Mouse (Mus musculus) activated CD4-positive, CD25-positive, alpha-beta regulatory T cell, adult 4 months (primary cell): ENCODE measurements around the gene Bglap. TPM values are rescaled to one million over a fixed set of nuclear protein-coding genes. Genes with fewer than 3 reads are reported as not detected.

Source experiments
- ATAC-seq: one replicate; pipeline ENCODE4 v1.8.0; 2017
- polyA plus RNA-seq, 2 experiments: library from polyadenylated mRNA; unstranded; fragments of 100-300 nt; shearing (Covaris generic); gene quantifications; one replicate each; pipeline ENCODE4 v1.2.1; 2017

Bglap gene
- polyA plus RNA-seq, 2 experiments from 2014 or later: not detected

DNA sequence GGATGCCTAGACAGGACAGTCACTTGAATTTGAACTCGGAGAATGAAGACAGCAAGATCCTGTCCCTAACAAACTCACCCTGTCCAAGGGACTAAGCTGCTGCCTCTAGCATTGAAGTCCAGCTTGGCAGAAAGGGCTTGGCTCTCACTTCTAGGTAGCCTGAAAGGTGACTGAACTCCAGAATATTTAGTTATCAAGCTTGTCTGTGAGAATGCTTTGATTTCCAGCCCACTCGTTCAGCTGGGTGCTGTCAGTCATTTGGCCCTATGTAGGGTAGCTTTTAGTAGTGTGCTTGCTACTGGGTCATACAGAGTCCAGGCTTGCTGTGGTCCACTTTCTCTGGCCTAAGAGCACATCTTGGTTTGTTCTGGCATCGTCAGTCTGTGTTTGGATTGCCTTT is 45.3 kb downstream of the Bglap start:
- ATAC-seq: no peak

GRCm38 (mm10) chr3:88338316-88338715 is 45.9 kb downstream of the Bglap start:
- no peak for ATAC-seq

GRCm38 (mm10) chr3:88337367-88338020 is 46.8 kb downstream of the Bglap start:
- ATAC-seq: peak; percentile 22

GRCm38 (mm10) chr3:88336058-88337013 is 47.9 kb downstream of the Bglap start, which contains the start of the genes Tmem79 and Smg5:
TSS of gene Tmem79 (minus strand) at chr3:88336148.
TSS of gene Smg5 (plus strand) at chr3:88336260.
- peak; percentile 94 for ATAC-seq

DNA sequence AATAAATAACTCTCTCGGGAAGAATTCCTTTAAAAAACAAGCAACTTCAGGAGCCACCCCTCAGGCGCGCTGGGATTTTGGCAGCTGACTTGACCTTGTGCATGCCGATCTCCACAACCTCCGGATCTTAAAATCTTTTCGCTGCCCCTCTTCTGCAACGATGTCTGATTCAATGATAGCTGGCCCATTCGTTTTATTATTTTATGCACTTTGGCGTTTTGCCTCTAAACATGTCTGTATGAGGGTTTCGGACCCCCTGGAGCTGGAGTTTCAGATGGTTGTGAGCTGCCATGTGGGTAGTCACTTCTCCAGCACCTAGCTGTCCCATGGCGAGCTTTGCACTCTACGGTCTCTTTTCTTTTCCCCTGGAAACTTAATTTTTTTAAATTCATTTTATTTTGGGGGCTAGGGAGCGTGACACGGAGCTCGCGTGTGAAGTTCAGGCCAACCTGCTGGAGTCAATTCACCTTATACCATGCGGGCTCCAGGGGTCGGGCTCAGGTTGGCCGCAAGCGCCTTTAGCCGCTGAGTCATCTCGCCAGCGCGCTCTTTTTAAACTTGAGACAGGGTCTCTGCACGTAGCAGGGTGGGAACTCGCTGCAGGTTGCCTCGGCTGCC is 48.7 kb downstream of the Bglap start:
- ATAC-seq: peak; percentile 7

- no peak for ATAC-seq
Observed at GRCm38 (mm10) chr3:88334902-88335435, 49.3 kb downstream of the Bglap start.

GRCm38 (mm10) chr3:88334029-88334658 is 50.1 kb downstream of the Bglap start:
- ATAC-seq: no peak

Other genes starting within 250 kb of the Bglap start
- 10 to 100 TPM; 24.3 to 24.5 TPM for gene Mef2d, start 242.1 kb downstream of the Bglap start, polyA plus RNA-seq
- not detected for gene Rhbg, start 129.8 kb downstream of the Bglap start, polyA plus RNA-seq
- gene Gm38392, start 97.3 kb downstream of the Bglap start, polyA plus RNA-seq: not detected
- gene Tsacc, start 87.5 kb downstream of the Bglap start, polyA plus RNA-seq: 1 to 10 TPM; 2.7 to 7.4 TPM
- gene Cct3, start 87.3 kb downstream of the Bglap start, polyA plus RNA-seq: 100 to 1,000 TPM; 180 to 209 TPM
- 100 to 1,000 TPM; 356 to 375 TPM for gene Glmp, start 59.4 kb downstream of the Bglap start, polyA plus RNA-seq
- 1 to 10 TPM in 1 of 2 experiments, under 1 TPM in 1; 0.78 to 1.3 TPM for gene Tmem79, start 48.3 kb downstream of the Bglap start, polyA plus RNA-seq
- gene Smg5, start 48.2 kb downstream of the Bglap start, polyA plus RNA-seq: 10 to 100 TPM; 30.2 to 50.2 TPM
- not detected for gene Paqr6, start 19.9 kb downstream of the Bglap start, polyA plus RNA-seq
- not detected for gene Bglap3, start 11.7 kb downstream of the Bglap start, polyA plus RNA-seq
- gene Bglap2, start 5.8 kb downstream of the Bglap start, polyA plus RNA-seq: not detected
- gene Pmf1, start 25.9 kb upstream of the Bglap start, polyA plus RNA-seq: 10 to 100 TPM; 62.7 to 63.7 TPM
- 10 to 100 TPM; 12.8 to 16.7 TPM for gene Slc25a44, start 40.7 kb upstream of the Bglap start, polyA plus RNA-seq
- gene Sema4a, start 76.7 kb upstream of the Bglap start, polyA plus RNA-seq: 10 to 100 TPM; 31.5 to 44.8 TPM
- gene Lmna, start 125.5 kb upstream of the Bglap start, polyA plus RNA-seq: 1 to 10 TPM; 4.6 to 6.4 TPM
- under 1 TPM; 0.10 to 0.81 TPM for gene Mex3a, start 147.9 kb upstream of the Bglap start, polyA plus RNA-seq
- not detected for gene Rab25, start 163.8 kb upstream of the Bglap start, polyA plus RNA-seq
- gene Lamtor2, start 168.6 kb upstream of the Bglap start, polyA plus RNA-seq: 100 to 1,000 TPM; 132 to 197 TPM
- gene Ubqln4, start 169.3 kb upstream of the Bglap start, polyA plus RNA-seq: 10 to 100 TPM; 10.9 to 14.0 TPM
- 100 to 1,000 TPM; 163 to 193 TPM for gene Ssr2, start 191.4 kb upstream of the Bglap start, polyA plus RNA-seq
- 10 to 100 TPM; 45.7 to 54.0 TPM for gene Arhgef2, start 221.5 kb upstream of the Bglap start, polyA plus RNA-seq